Mouse (Mus musculus): ENCODE data around the gene Fmo1. TPM values are rescaled to one million over a fixed set of nuclear protein-coding genes. Genes with fewer than 3 reads are reported as not detected.

Gene Fmo1
- polyA plus RNA-seq, 1 experiment from 2014 or later: 5.0 TPM

DNA sequence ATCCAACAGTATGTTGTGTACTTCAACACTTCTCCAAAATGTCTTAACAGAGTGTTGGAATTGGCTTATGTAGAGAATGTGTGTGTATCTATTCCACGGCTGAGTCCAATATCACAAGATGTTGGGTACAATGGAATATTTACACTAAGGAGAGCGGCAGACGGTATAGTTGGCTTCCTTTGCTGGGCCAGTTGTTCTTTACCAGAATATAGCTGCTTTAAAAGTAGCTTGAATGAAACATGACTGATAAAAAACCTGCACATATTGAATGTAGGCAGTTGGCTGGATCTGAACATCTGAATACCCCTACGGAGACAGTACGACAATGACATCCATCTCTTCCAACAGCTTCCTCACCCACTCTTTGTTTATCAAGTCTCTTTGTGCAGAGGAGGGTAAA lies 47.1 kb downstream of the Fmo1 start:
- WGBS: 92% methylated on average over 5 of the region's 5 CpGs
- no peaks in the 10 kb centered on the region for H3K27me3 ChIP-seq (ENCODE audit: control insufficient read depth, insufficient read depth, low read length)
- H3K36me3 ChIP-seq (ENCODE audit: control insufficient read depth, insufficient read depth, low read length): no peaks in the 10 kb centered on the region
- no peak overlapping the region for H3K4me2 ChIP-seq (ENCODE audit: low read depth)
- no peaks in the 10 kb centered on the region for H3K9me3 ChIP-seq (ENCODE audit: control insufficient read depth, low read length)
- ATAC-seq (ENCODE audit: insufficient read depth, low FRiP score, low TSS enrichment) (no peak), DNase-seq (ENCODE audit: low spot score) (no peak)
- H3K9ac ChIP-seq (ENCODE audit: low read length): no peak overlapping the region
- no peak overlapping the region for H3K27ac ChIP-seq (ENCODE audit: low read depth, low read length)
- H3K4me1 ChIP-seq (ENCODE audit: control insufficient read depth, insufficient read depth, low read length): no peaks in the 10 kb centered on the region
- H3K4me3 ChIP-seq (ENCODE audit: low read depth, low read length): no peak overlapping the region

- H3K4me2 ChIP-seq (ENCODE audit: low read depth): no peak overlapping the region
- H3K4me3 ChIP-seq (ENCODE audit: low read depth, low read length): no peak overlapping the region
- DNase-seq (ENCODE audit: low spot score): no peak
- no peaks in the 10 kb centered on the region for H3K9me3 ChIP-seq (ENCODE audit: control insufficient read depth, low read length)
- no peak for ATAC-seq (ENCODE audit: insufficient read depth, low FRiP score, low TSS enrichment)
- WGBS: 75% methylated on average over 10 of the region's 10 CpGs
- no peaks in the 10 kb centered on the region for H3K4me1 ChIP-seq (ENCODE audit: control insufficient read depth, insufficient read depth, low read length)
- no peaks in the 10 kb centered on the region for H3K36me3 ChIP-seq (ENCODE audit: control insufficient read depth, insufficient read depth, low read length)
- no peak overlapping the region for H3K9ac ChIP-seq (ENCODE audit: low read length)
- H3K27ac ChIP-seq (ENCODE audit: low read depth, low read length): no peak overlapping the region
- no peaks in the 10 kb centered on the region for H3K27me3 ChIP-seq (ENCODE audit: control insufficient read depth, insufficient read depth, low read length)
These were observed 50.9 kb downstream of the Fmo1 start for GRCm38 (mm10) chr1:162815381-162816127.

DNA sequence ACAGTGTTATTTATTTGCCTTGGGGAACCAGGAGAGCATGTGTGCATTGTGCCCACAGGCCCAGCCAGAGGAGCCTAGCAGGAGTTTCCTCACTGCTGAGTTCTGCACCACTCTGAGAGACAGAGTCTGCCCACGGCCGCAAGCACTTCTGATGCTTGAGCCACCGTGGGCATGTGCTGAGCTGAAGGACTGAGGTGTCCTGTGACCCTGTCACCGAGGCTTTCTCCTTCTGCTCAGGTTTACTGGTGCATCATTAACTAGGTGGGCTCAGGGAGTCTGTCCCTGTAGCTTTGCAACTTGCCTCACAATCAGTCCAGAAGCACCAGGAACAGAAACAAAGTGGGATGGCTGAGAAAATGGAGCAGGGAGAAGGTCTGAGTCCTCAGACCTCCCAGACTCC lies 51.5 kb downstream of the Fmo1 start:
- no peaks in the 10 kb centered on the region for H3K9me3 ChIP-seq (ENCODE audit: control insufficient read depth, low read length)
- H3K36me3 ChIP-seq (ENCODE audit: control insufficient read depth, insufficient read depth, low read length): no peaks in the 10 kb centered on the region
- WGBS: 78% methylated on average over 4 of the region's 4 CpGs
- DNase-seq (ENCODE audit: low spot score) (no peak), ATAC-seq (ENCODE audit: insufficient read depth, low FRiP score, low TSS enrichment) (no peak)
- H3K27me3 ChIP-seq (ENCODE audit: control insufficient read depth, insufficient read depth, low read length): no peaks in the 10 kb centered on the region
- no peaks in the 10 kb centered on the region for H3K4me1 ChIP-seq (ENCODE audit: control insufficient read depth, insufficient read depth, low read length)
- no peak overlapping the region for H3K4me2 ChIP-seq (ENCODE audit: low read depth)
- no peak overlapping the region for H3K4me3 ChIP-seq (ENCODE audit: low read depth, low read length)
- H3K27ac ChIP-seq (ENCODE audit: low read depth, low read length): no peak overlapping the region
- no peak overlapping the region for H3K9ac ChIP-seq (ENCODE audit: low read length)

DNA sequence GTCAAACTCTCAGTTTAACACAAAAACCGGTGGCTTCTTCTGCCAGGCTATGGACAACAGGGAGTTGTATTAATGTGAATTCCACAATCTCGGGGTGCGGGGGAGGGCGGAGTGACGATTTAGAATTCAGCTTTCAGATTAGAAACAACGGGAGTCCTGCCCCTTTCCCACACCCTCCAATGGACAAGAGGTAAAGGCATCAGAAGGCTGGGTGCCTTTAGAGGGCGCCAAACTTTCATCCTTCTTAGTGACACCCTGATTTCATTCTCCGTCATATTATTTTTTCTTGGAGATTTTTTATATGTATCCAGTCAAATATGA lies 52.6 kb downstream of the Fmo1 start, which contains the start of gene Fmo4:
Gene Fmo4, minus strand, starts transcription at position 137 of the 321 bp plus-strand sequence.
- no peak within 1 kb of the TSS for H3K4me3 ChIP-seq (ENCODE audit: low read depth, low read length)
- ATAC-seq (ENCODE audit: insufficient read depth, low FRiP score, low TSS enrichment) (0 out of 2 replicates have a peak, but pooled peaks have one; percentile 36), DNase-seq (ENCODE audit: low spot score) (peak; percentile 24)
- no peaks in the 10 kb centered on the region for H3K9me3 ChIP-seq (ENCODE audit: control insufficient read depth, low read length)
- no peaks in the 10 kb centered on the region for H3K27me3 ChIP-seq (ENCODE audit: control insufficient read depth, insufficient read depth, low read length)
- H3K27ac ChIP-seq (ENCODE audit: low read depth, low read length): no peak within 1 kb of the TSS
- H3K9ac ChIP-seq (ENCODE audit: low read length): no peak within 1 kb of the TSS
- H3K4me1 ChIP-seq (ENCODE audit: control insufficient read depth, insufficient read depth, low read length): no peaks in the 10 kb centered on the region
- H3K36me3 ChIP-seq (ENCODE audit: control insufficient read depth, insufficient read depth, low read length): no peaks in the 10 kb centered on the region
- WGBS: 47% methylated on average over 8 of the region's 8 CpGs
- no peak within 1 kb of the TSS for H3K4me2 ChIP-seq (ENCODE audit: low read depth)

GRCm38 (mm10) chr1:162813143-162813835 lies 53.1 kb downstream of the Fmo1 start:
- no peaks in the 10 kb centered on the region for H3K36me3 ChIP-seq (ENCODE audit: control insufficient read depth, insufficient read depth, low read length)
- DNase-seq (ENCODE audit: low spot score): no peak
- H3K4me2 ChIP-seq (ENCODE audit: low read depth): no peak overlapping the region
- no peaks in the 10 kb centered on the region for H3K4me1 ChIP-seq (ENCODE audit: control insufficient read depth, insufficient read depth, low read length)
- no peaks in the 10 kb centered on the region for H3K9me3 ChIP-seq (ENCODE audit: control insufficient read depth, low read length)
- no peak overlapping the region for H3K9ac ChIP-seq (ENCODE audit: low read length)
- H3K27ac ChIP-seq (ENCODE audit: low read depth, low read length): no peak overlapping the region
- no peaks in the 10 kb centered on the region for H3K27me3 ChIP-seq (ENCODE audit: control insufficient read depth, insufficient read depth, low read length)
- ATAC-seq (ENCODE audit: insufficient read depth, low FRiP score, low TSS enrichment): no peak
- WGBS: 92% methylated on average over 9 of the region's 9 CpGs
- no peak overlapping the region for H3K4me3 ChIP-seq (ENCODE audit: low read depth, low read length)

- Histone ChIP-seq H3K27me3 (ENCODE audit: control insufficient read depth, insufficient read depth, low read length) (no peaks in the 10 kb centered on the region), H3K4me1 (ENCODE audit: control insufficient read depth, insufficient read depth, low read length) (no peaks in the 10 kb centered on the region), H3K4me2 (ENCODE audit: low read depth) (no peak overlapping the region), H3K27ac (ENCODE audit: low read depth, low read length) (no peak overlapping the region), H3K36me3 (ENCODE audit: control insufficient read depth, insufficient read depth, low read length) (no peaks in the 10 kb centered on the region), H3K9ac (ENCODE audit: low read length) (no peak overlapping the region), H3K9me3 (ENCODE audit: control insufficient read depth, low read length) (no peaks in the 10 kb centered on the region), H3K4me3 (ENCODE audit: low read depth, low read length) (no peak overlapping the region)
- DNase-seq (ENCODE audit: low spot score) (no peak), ATAC-seq (ENCODE audit: insufficient read depth, low FRiP score, low TSS enrichment) (no peak)
- WGBS: 71% methylated on average over 3 of the region's 3 CpGs
These were observed 57.9 kb downstream of the Fmo1 start for GRCm38 (mm10) chr1:162808541-162808940.

- ATAC-seq (ENCODE audit: insufficient read depth, low FRiP score, low TSS enrichment): no peak
- Histone ChIP-seq H3K27me3 (ENCODE audit: control insufficient read depth, insufficient read depth, low read length) (no peaks in the 10 kb centered on the region), H3K4me2 (ENCODE audit: low read depth) (no peak overlapping the region), H3K4me1 (ENCODE audit: control insufficient read depth, insufficient read depth, low read length) (no peaks in the 10 kb centered on the region), H3K27ac (ENCODE audit: low read depth, low read length) (no peak overlapping the region), H3K9me3 (ENCODE audit: control insufficient read depth, low read length) (no peaks in the 10 kb centered on the region), H3K9ac (ENCODE audit: low read length) (no peak overlapping the region), H3K36me3 (ENCODE audit: control insufficient read depth, insufficient read depth, low read length) (no peaks in the 10 kb centered on the region), H3K4me3 (ENCODE audit: low read depth, low read length) (no peak overlapping the region)
- WGBS: 89% methylated on average over 5 of the region's 5 CpGs
- no peak for DNase-seq (ENCODE audit: low spot score)
These were observed 59.0 kb downstream of the Fmo1 start for GRCm38 (mm10) chr1:162807441-162807840.

- 63% methylated on average over 5 of the region's 5 CpGs for WGBS
- no peak overlapping the region for H3K27ac ChIP-seq (ENCODE audit: low read depth, low read length)
- no peaks in the 10 kb centered on the region for H3K4me1 ChIP-seq (ENCODE audit: control insufficient read depth, insufficient read depth, low read length)
- H3K9ac ChIP-seq (ENCODE audit: low read length): no peak overlapping the region
- no peaks in the 10 kb centered on the region for H3K36me3 ChIP-seq (ENCODE audit: control insufficient read depth, insufficient read depth, low read length)
- H3K9me3 ChIP-seq (ENCODE audit: control insufficient read depth, low read length): no peaks in the 10 kb centered on the region
- no peak for ATAC-seq (ENCODE audit: insufficient read depth, low FRiP score, low TSS enrichment)
- no peaks in the 10 kb centered on the region for H3K27me3 ChIP-seq (ENCODE audit: control insufficient read depth, insufficient read depth, low read length)
- H3K4me3 ChIP-seq (ENCODE audit: low read depth, low read length): no peak overlapping the region
- no peak for DNase-seq (ENCODE audit: low spot score)
- no peak overlapping the region for H3K4me2 ChIP-seq (ENCODE audit: low read depth)
These were observed 61.4 kb downstream of the Fmo1 start for GRCm38 (mm10) chr1:162805011-162805410.

DNA sequence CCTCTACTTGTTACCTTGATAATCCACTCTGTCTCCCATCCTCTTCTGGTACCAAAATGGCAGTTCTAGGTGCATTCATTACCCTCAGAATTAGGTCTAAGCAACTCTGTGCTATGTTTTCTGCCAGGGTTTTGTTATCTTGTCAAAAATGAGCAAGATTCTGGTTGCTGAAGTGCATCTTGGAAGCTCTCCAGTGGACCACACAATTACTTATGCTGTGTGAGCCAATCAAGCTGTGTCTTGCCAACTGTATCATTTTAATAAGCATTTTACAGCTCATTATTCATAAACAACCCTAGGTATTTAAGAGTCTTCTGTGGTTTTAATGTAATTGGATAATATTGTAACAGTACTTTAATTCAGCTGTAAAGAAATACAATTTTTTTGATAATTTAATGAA lies 70.0 kb downstream of the Fmo1 start:
- Histone ChIP-seq H3K9ac (ENCODE audit: low read length) (no peak overlapping the region), H3K4me2 (ENCODE audit: low read depth) (no peak overlapping the region), H3K4me1 (ENCODE audit: control insufficient read depth, insufficient read depth, low read length) (no peaks in the 10 kb centered on the region), H3K27me3 (ENCODE audit: control insufficient read depth, insufficient read depth, low read length) (no peaks in the 10 kb centered on the region), H3K27ac (ENCODE audit: low read depth, low read length) (no peak overlapping the region), H3K9me3 (ENCODE audit: control insufficient read depth, low read length) (no peaks in the 10 kb centered on the region), H3K36me3 (ENCODE audit: control insufficient read depth, insufficient read depth, low read length) (no peaks in the 10 kb centered on the region), H3K4me3 (ENCODE audit: low read depth, low read length) (no peak overlapping the region)
- ATAC-seq (ENCODE audit: insufficient read depth, low FRiP score, low TSS enrichment) (no peak), DNase-seq (ENCODE audit: low spot score) (no peak)
